Mouse (Mus musculus): Measurements from ENCODE around the gene Asxl2. TPM values are rescaled to one million over a fixed set of nuclear protein-coding genes. Genes with fewer than 3 reads are reported as not detected.

Asxl2 gene
- polyA plus RNA-seq, 2 experiments from 2014 or later = 55.6 to 64.8 TPM

DNA sequence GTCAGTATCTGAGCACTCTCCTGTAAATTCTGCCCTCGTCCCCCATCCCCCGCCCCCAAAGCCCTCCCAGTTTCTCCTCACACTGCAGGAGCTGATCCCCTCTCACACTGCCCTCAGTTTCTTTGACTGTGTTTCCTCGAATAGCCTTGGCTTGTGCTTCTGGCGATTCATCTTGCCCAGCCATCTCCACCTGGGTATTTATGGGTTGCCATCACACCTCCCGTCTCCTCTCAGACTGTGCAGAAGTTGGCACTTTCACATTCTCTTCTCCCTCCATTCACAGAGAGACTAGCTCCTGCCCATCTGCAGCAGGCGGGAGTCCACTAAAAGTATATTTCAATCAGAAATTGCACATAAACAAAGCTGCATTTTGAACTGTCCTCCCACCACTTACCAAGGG is 120.1 kb downstream of the Asxl2 start:
- no peak for ATAC-seq

GRCm38 (mm10) chr12:3547506-3547905 is 120.8 kb downstream of the Asxl2 start:
- peak; percentile 76 for ATAC-seq

DNA sequence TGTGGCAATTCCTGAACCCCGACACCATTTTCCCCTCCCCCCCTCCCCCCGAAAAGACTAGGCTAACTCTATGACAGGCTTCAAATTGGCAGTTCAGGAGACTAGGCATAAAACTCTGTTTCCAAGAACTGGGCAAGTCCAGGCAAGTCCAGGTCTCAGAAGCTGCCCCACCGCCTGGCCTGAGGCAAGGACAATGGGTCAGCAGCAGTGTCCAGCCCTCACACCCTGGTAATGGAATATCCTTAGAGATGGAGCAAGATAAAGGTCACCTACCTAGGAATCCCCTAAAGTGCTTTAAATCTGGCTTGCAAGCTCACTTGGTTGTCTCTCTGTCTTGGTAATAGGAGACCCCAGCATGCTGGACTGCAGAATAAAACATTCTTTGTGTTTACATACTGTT is 121.3 kb downstream of the Asxl2 start:
- ATAC-seq = no peak

DNA sequence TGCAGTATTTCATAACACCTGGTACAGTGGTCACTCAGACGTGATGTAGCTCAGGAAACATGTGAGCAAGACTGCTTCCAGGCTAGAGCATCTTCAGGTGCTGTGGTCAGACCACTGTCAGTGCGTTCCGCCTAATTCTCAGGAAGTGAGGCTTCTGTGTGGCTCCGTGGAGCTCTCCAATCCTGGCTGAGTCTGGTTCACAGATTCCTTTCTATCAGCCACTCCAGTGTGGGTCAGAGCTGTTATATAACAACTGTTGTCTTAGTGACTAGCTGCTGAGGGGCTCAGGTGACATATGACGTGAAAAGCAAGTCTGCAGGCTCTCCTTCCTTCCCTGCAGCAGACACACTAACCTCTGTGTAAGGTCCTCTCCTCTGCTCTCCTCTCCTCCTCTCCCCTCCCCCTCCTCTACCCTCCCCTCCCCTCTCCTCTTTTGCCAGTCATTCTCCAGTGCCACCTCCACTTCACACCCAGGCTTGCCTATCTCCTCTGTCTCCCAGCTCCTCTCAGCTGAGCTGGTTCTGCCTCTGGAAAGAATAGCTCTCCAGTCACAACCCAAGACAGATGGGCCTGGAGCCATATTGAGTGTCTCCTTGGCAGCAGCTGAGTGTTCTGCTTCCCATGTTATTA is 122.0 kb downstream of the Asxl2 start:
- ATAC-seq = peak; percentile 27

DNA sequence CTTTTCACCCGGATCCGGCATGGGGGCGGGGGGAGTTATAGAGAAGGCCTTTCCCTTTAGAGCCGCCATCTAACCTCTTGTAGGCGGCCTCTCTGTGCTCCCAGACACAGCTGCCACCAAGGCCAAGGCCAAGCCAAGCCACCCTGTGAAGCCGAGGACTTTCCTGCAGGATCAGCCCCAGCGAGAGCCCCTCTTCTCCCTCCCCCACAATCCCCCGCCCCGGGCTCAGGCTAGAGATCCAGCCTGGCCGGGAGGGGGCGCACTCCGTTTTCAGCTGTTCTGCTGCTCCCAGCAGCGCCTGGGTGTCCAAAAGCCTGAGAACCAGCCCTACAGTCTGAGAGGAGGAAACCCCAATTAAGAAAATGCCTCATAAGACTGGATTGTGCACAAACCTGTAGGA is 123.6 kb downstream of the Asxl2 start:
- no peak for ATAC-seq

Other genes starting within 250 kb of the Asxl2 start
- gene Rab10, start 116.9 kb upstream of the Asxl2 start, polyA plus RNA-seq (2017; shearing (Covaris generic)) = 10 to 100 TPM; 43.1 to 54.8 TPM
- 1 to 10 TPM; 2.6 to 3.3 TPM for gene Kif3c, start 61.7 kb upstream of the Asxl2 start, polyA plus RNA-seq (2017; shearing (Covaris generic))
- 10 to 100 TPM; 25.4 to 28.0 TPM for gene Dtnb, start 145.5 kb downstream of the Asxl2 start, polyA plus RNA-seq (2017; shearing (Covaris generic))

Measured in CD4-positive, CD25-positive, alpha-beta regulatory T cell, adult 4 months (primary cell).